Mouse (Mus musculus): Measurements from ENCODE around the gene Gm17542. TPM values are rescaled to one million over a fixed set of nuclear protein-coding genes. Genes with fewer than 3 reads are reported as not detected.

Gene Gm17542
- polyA plus RNA-seq, 1 experiment from 2014 or later = not detected

Other genes starting within 250 kb of the Gm17542 start
- gene Ccdc138, start 220.3 kb downstream of the Gm17542 start, polyA plus RNA-seq (2014; fragmentation: Nextera tagmentation; extraction: Ambion mirVana) = 7.9 and 9.1 TPM in 2 replicates
- gene Edar, start 42.6 kb downstream of the Gm17542 start, polyA plus RNA-seq (2014; fragmentation: Nextera tagmentation; extraction: Ambion mirVana) = 0.63 and 0.72 TPM in 2 replicates
- 0.42 and 0.84 TPM in 2 replicates for gene Sh3rf3, start 95.1 kb upstream of the Gm17542 start, polyA plus RNA-seq (2014; fragmentation: Nextera tagmentation; extraction: Ambion mirVana)

Data from intestine, embryonic 14.5 days (tissue).